Mouse (Mus musculus) G1E (cell line): ENCODE results near the gene Wwc1. TPM values are rescaled to one million over a fixed set of nuclear protein-coding genes. Genes with fewer than 3 reads are reported as not detected.

Experiments used
- ATAC-seq: 2 replicates; pipeline ENCODE4 v1.8.0; 2016; ENCODE audit warnings: mild to moderate bottlenecking; ENCODE audit not compliant: insufficient number of reproducible peaks, poor library complexity, low FRiP score, severe bottlenecking; ENCODE audit errors: extremely low read depth
- DNase-seq: peaks from one replicate; pipeline ENCODE4 v3.0.0; 2012; ENCODE audit warnings: low spot score
- H3K27me3 ChIP-seq: 2 replicates; pipeline ENCODE4 v1.6.1; 2012; ENCODE audit warnings: mild to moderate bottlenecking, low read length, inconsistent platforms; ENCODE audit not compliant: insufficient read depth
- H3K36me3 ChIP-seq: replicated peaks from 2 replicates; pipeline ENCODE3; 2012; ENCODE audit warnings: mild to moderate bottlenecking, inconsistent platforms
- H3K4me1 ChIP-seq: 2 replicates; pipeline ENCODE4 v1.6.1; 2012; ENCODE audit warnings: low read depth, low read length, inconsistent platforms, mixed read lengths; ENCODE audit not compliant: insufficient read depth
- H3K4me3 ChIP-seq: 2 replicates; pipeline ENCODE4 v1.5.1; 2012; ENCODE audit warnings: low read depth, mild to moderate bottlenecking, inconsistent platforms, low read length, moderate library complexity, mixed read lengths
- H3K9me3 ChIP-seq: replicated peaks from 2 replicates; pipeline ENCODE4 v1.6.1; 2012; ENCODE audit warnings: inconsistent platforms
- CTCF ChIP-seq: IDR thresholded peaks from 2 replicates; pipeline ENCODE4 v1.5.1; 2012; ENCODE audit warnings: low read depth, low read length, inconsistent platforms, mixed read lengths
- GATA1 ChIP-seq: IDR thresholded peaks from 2 replicates; pipeline ENCODE4 v1.6.1; 2012; ENCODE audit warnings: borderline replicate concordance, low read length, inconsistent platforms, mixed read lengths
- GATA2 ChIP-seq: IDR thresholded peaks from 2 replicates; pipeline ENCODE4 v1.6.1; 2012; ENCODE audit warnings: low read depth, low read length, inconsistent platforms, borderline replicate concordance
- POLR2AphosphoS5 ChIP-seq: IDR thresholded peaks from 2 replicates; pipeline ENCODE4 v1.6.1; 2012; ENCODE audit warnings: low read depth, low read length, inconsistent platforms; ENCODE audit not compliant: insufficient replicate concordance
- TAL1 ChIP-seq: conservative IDR thresholded peaks from 2 replicates; pipeline ENCODE4 v1.6.1; 2012; ENCODE audit warnings: low read depth, low read length, inconsistent platforms, mixed read lengths
- polyA plus RNA-seq: library from polyadenylated mRNA; stranded (reverse); fragments of >175 nt; gene quantifications from 2 replicates; pipeline ENCODE4 v1.2.3, GENCODE M21; 2012
- total RNA-seq, 2 experiments: library from RNA; stranded (forward) in 1 of 2; stranded (reverse) in 1 of 2; fragments of 200-1000 nt in 1 of 2; fragments of >200 nt in 1 of 2; fragmentation: Nextera tagmentation in 1 of 2; gene quantifications; 2 replicates each; pipeline ENCODE4 v1.2.3; 2014 to 2017

The Wwc1 gene
- total and polyA plus RNA-seq, 3 experiments = 0.01 to 0.22 TPM; not detected in 1

DNA sequence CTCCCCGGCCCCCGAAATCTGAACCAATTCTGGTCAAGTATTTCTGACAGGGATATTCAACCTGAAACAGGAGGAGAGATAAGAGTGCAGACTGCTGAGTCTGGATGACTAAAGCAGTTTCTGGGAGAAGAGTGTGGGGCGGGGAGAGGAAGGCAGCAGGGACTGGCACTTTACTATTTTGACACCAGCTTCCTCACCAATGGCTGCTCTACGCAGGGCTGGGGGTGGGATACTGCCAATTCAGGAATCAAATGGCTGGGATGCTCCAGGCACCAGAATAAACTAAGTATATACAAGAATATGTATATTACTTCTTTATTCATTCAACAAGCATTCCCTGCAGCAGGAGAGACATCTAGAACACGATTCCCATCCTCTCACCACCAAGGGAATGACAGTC, 116.7 kb downstream of the Wwc1 start:
- Histone ChIP-seq H3K36me3 (no peaks in the 10 kb centered on the region), H3K4me3 (no peak overlapping the region)
- no peak for ATAC-seq

DNA sequence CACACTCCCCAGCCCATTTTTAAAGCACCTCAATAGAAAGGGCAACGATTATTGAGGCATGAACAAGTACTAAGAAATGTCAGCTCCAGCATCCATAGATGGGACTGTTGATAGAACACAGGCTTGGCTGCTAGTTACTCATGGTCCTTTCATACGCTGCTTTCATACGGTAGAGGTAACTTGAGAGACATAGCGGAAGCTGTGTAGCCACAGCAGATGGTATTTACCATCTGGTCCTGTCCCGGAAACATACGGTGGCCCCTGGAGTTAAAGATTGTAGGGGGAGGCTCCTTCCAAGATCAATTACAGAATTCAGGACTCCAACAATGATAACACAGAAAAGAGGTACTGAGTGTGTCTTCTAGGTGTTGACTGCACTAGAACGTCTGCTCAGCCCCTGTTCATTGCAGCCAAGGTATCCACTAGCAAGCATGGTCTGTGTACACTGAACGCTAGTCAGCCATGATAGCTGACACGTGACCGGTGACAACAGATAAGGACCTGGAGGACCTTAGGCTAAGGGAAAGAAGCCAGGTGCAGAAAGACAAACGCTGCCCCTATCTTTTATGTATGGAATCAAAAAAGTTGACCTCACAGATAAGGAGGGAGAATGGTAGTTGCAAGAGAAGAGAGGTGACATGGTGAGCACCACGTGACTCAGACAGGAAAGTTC, 122.8 kb downstream of the Wwc1 start:
- DNase-seq (no peak), ATAC-seq (no peak)
- H3K4me3 ChIP-seq = no peak overlapping the region
- TF ChIP-seq GATA1 = no peak
- no peak for TF ChIP-seq GATA2
- no peaks in the 10 kb centered on the region for H3K36me3 ChIP-seq
- H3K9me3 ChIP-seq = peaks cover 14% of the 10 kb centered on the region
- H3K4me1 ChIP-seq = no peaks in the 10 kb centered on the region
- no peaks in the 10 kb centered on the region for H3K27me3 ChIP-seq

More for the DNA sequence above, 116.7 kb downstream of the Wwc1 start:
- no peaks in the 10 kb centered on the region for H3K4me1 ChIP-seq
- TF ChIP-seq GATA1 (no peak), POLR2AphosphoS5 (no peak), GATA2 (no peak), TAL1 (no peak), CTCF (no peak)
- DNase-seq = no peak
- H3K27me3 ChIP-seq = no peaks in the 10 kb centered on the region; the same call in 1 of the 2 replicates
- H3K9me3 ChIP-seq = peaks cover 32% of the 10 kb centered on the region

DNA sequence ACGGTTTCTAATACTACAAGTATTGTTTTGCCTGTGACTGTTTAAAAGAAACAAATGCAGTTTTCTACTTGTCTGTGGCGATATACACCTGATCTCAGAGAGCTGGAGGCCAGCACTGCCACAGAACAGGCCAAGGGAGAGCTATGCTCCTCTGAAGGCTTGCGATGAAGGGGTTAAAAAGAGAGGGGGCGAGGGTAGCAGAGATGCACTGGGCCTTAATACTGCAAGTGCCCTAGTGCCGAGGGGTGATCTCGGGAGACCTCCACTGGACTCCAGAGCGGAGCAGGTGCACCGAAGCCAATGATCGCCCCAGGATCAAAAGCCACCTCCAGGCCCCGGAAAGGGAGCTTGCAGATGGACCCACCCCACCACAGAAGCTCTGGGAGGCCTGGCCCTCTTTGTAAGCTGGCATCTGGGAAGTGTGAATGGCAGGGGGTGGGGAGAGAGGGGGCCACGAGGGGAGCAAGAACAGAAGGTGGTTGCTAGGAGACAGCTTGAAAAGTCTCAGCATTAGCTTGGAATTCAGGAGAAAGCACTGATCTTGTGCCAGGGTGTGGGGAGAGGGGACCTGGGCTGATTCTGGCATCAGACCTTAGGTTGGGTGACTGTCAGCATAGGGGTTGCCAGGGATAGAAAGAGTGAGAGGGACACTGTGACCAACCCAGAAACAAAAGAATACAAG, 123.8 kb downstream of the Wwc1 start:
- Histone ChIP-seq H3K9me3 (peaks cover 9% of the 10 kb centered on the region), H3K4me1 (no peaks in the 10 kb centered on the region), H3K36me3 (no peaks in the 10 kb centered on the region), H3K27me3 (no peaks in the 10 kb centered on the region), H3K4me3 (no peak overlapping the region)
- DNase-seq (no peak), ATAC-seq (no peak)
- TF ChIP-seq GATA1 (no peak), POLR2AphosphoS5 (no peak), TAL1 (no peak), GATA2 (no peak), CTCF (no peak)

- H3K4me3 ChIP-seq = no peak overlapping the region
- no peaks in the 10 kb centered on the region for H3K36me3 ChIP-seq
- no peaks in the 10 kb centered on the region for H3K27me3 ChIP-seq
- H3K4me1 ChIP-seq = no peaks in the 10 kb centered on the region
- no peak for DNase-seq
- TF ChIP-seq CTCF = no peak
- no peak for TF ChIP-seq POLR2AphosphoS5
- TF ChIP-seq TAL1 = no peak
- no peak for TF ChIP-seq GATA1
- no peak for TF ChIP-seq GATA2
- peaks cover 9% of the 10 kb centered on the region for H3K9me3 ChIP-seq
- no peak for ATAC-seq
Observed at GRCm38 (mm10) chr11:35855567-35855966, 124.8 kb downstream of the Wwc1 start.

GRCm38 (mm10) chr11:35854941-35855340, 125.4 kb downstream of the Wwc1 start:
- Histone ChIP-seq H3K4me1 (no peaks in the 10 kb centered on the region), H3K4me3 (no peak overlapping the region), H3K9me3 (peaks cover 6% of the 10 kb centered on the region), H3K27me3 (no peaks in the 10 kb centered on the region), H3K36me3 (no peaks in the 10 kb centered on the region)
- TF ChIP-seq POLR2AphosphoS5 (no peak), GATA1 (no peak), TAL1 (no peak), GATA2 (no peak), CTCF (no peak)
- no peak for DNase-seq
- no peak for ATAC-seq

DNA sequence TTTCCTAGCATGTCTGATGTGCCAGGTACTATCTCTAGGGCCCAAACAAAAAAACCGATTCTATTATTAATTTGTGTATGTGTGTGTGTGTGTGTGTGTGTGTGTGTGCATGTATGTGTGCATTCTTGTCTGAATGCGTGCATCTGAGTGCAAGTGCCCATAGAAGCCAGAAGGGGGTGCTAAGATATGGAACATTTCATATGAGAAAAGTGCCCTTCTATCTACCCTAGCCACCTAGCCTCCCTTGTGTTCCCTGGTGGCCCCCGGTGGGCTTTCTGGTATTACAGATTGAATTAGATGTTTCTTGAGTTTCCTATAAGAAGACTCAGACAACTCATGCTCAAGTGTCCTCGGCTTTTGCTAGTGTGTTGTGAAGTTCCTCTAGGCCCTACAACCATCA, 126.7 kb downstream of the Wwc1 start:
- DNase-seq = no peak
- no peak for ATAC-seq
- TF ChIP-seq GATA2 = no peak
- H3K4me1 ChIP-seq = no peaks in the 10 kb centered on the region
- H3K27me3 ChIP-seq = no peaks in the 10 kb centered on the region
- H3K4me3 ChIP-seq = no peak overlapping the region
- peaks cover 4% of the 10 kb centered on the region; the same call in 1 of the 2 replicates for H3K9me3 ChIP-seq
- no peaks in the 10 kb centered on the region for H3K36me3 ChIP-seq

DNA sequence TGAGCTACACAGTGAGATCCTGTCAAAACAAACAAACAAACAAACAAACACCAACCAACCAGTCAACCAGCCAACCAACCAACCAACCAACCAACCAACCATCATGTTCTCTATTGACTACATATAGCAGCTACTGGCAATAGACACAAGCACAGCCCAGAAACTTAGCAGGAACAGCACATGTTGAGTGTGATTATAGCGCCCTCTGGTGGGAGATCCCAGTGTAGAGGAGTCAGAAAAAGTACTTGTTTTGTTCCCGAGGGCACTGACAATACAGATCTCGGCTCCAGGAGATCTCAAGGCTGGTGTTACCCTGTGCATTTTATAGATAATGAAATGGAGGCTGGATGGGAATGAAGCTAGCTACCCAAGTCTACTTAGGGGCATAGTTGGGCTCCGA, 127.6 kb downstream of the Wwc1 start:
- Histone ChIP-seq H3K36me3 (no peaks in the 10 kb centered on the region), H3K9me3 (peaks cover 4% of the 10 kb centered on the region; the same call in 1 of the 2 replicates), H3K27me3 (no peaks in the 10 kb centered on the region), H3K4me3 (no peak overlapping the region), H3K4me1 (no peaks in the 10 kb centered on the region)
- peak; percentile 6 for DNase-seq
- no peak for TF ChIP-seq TAL1
- peak; percentile 49 for TF ChIP-seq CTCF
- ATAC-seq = peak; percentile 45; the same call in 1 of the 2 replicates
